Mouse (Mus musculus): ENCODE data around the gene Dhdh.

- TF ChIP-seq GATA2 (IDR thresholded peaks at IDR 0.05; ENCODE audit: borderline replicate concordance, low read depth, low read length) (no peak), CTCF (IDR thresholded peaks at IDR 0.05; ENCODE audit: low read depth, low read length) (peak; percentile 77; the same call in 1 of the 2 replicates), POLR2AphosphoS5 (IDR thresholded peaks at IDR 0.05; ENCODE audit: insufficient replicate concordance, low read depth, low read length) (no peak), GATA1 (IDR thresholded peaks at IDR 0.05; ENCODE audit: borderline replicate concordance, low read length) (no peak)
These were observed 17.7 kb downstream of the Dhdh start for GRCm38 (mm10) chr7:45470869-45471268.
